Mouse (Mus musculus) stomach, postnatal 0 days (tissue): Measurements from ENCODE around the gene Gnat1. TPM values are rescaled to one million over a fixed set of nuclear protein-coding genes. Genes with fewer than 3 reads are reported as not detected.

Experiments used
- ATAC-seq: fragments of 200-750 bp; cut with Nextera tagmentation; 2 replicates; pipeline ENCODE4 v1.8.0; 2017; ENCODE audit not compliant: low FRiP score, low TSS enrichment
- DNase-seq: peaks from one replicate; pipeline ENCODE4 v3.0.0-alpha.2; 2016; ENCODE audit warnings: low spot score
- H3K27ac ChIP-seq: fragments of 300-500 bp; sonication (generic); replicated peaks from 2 replicates; pipeline ENCODE4 v1.5.1; 2014; ENCODE audit warnings: mild to moderate bottlenecking, control low read depth
- H3K27me3 ChIP-seq: fragments of 300-500 bp; sonication (generic); 2 replicates; pipeline ENCODE4 v1.6.1; 2014; ENCODE audit warnings: low read length; ENCODE audit not compliant: control insufficient read depth, insufficient read depth
- H3K36me3 ChIP-seq: fragments of 300-500 bp; sonication (generic); 2 replicates; pipeline ENCODE4 v1.6.1; 2014; ENCODE audit warnings: low read length, mixed read lengths; ENCODE audit not compliant: control insufficient read depth, insufficient read depth
- H3K4me1 ChIP-seq: fragments of 300-500 bp; sonication (generic); replicated peaks from 2 replicates; pipeline ENCODE4 v1.6.1; 2014; ENCODE audit warnings: antibody characterized with exemption; ENCODE audit not compliant: control insufficient read depth, insufficient read depth
- H3K4me2 ChIP-seq: fragments of 300-500 bp; sonication (generic); replicated peaks from 2 replicates; pipeline ENCODE4 v1.6.1; 2014; ENCODE audit warnings: low read depth, mild to moderate bottlenecking, control low read depth, moderate library complexity
- H3K4me3 ChIP-seq: fragments of 300-500 bp; sonication (generic); 2 replicates; pipeline ENCODE4 v1.5.1; 2014; ENCODE audit warnings: low read depth, low read length, control low read depth
- H3K9ac ChIP-seq: fragments of 300-500 bp; sonication (generic); 2 replicates; pipeline ENCODE4 v1.6.1; 2014; ENCODE audit warnings: mild to moderate bottlenecking, low read length, control low read depth, mixed read lengths
- H3K9me3 ChIP-seq: fragments of 300-500 bp; sonication (generic); 2 replicates; pipeline ENCODE4 v1.6.1; 2016; ENCODE audit warnings: low read length; ENCODE audit not compliant: control insufficient read depth
- CTCF ChIP-seq: IDR thresholded peaks from 2 replicates; pipeline ENCODE4 v1.5.1; 2016; ENCODE audit warnings: antibody characterized with exemption, low read depth, mild to moderate bottlenecking, moderate library complexity
- EP300 ChIP-seq: optimal IDR thresholded peaks from 2 replicates; pipeline ENCODE3; 2016; ENCODE audit warnings: antibody characterized with exemption
- WGBS: fragments of 180-500 bp; shearing (Covaris S2); extraction: QIAGEN DNeasy Blood & Tissue Kit; methylation state at CpG from one replicate; pipeline ENCODE4 v1.1.7; 2014; 5-methylcytosine and 5-hydroxymethylcytosine counted together
- polyA plus RNA-seq: library from polyadenylated mRNA; unstranded; fragments of >200 nt; fragmentation: Nextera tagmentation; extraction: Ambion mirVana; gene quantifications from 2 replicates; pipeline ENCODE4 v1.2.1, GENCODE M21; 2015

The Gnat1 gene
- 2.1 and 2.9 TPM in 2 replicates for polyA plus RNA-seq

GRCm38 (mm10) chr9:107679501-107679900 lies at the start of gene Gnat1:
Gene Gnat1 (minus strand): TSS chr9:107679712.
- H3K4me2 ChIP-seq, result no peak within 1 kb of the TSS
- H3K4me3 ChIP-seq, result no peak within 1 kb of the TSS
- peaks cover 7% of the 10 kb centered on the region; the same call in 1 of the 2 replicates for H3K27me3 ChIP-seq
- TF ChIP-seq EP300 (no peak), CTCF (no peak)
- peak within 1 kb of the TSS; percentile 13; the same call in 1 of the 2 replicates for H3K9ac ChIP-seq
- no peaks in the 10 kb centered on the region for H3K9me3 ChIP-seq
- ATAC-seq (no peak), DNase-seq (no peak)
- H3K36me3 ChIP-seq, result peaks cover 7% of the 10 kb centered on the region; the same call in 1 of the 2 replicates
- H3K27ac ChIP-seq, result no peak within 1 kb of the TSS
- no peaks in the 10 kb centered on the region for H3K4me1 ChIP-seq
- WGBS, result 33% methylated on average over 5 of the region's 5 CpGs

GRCm38 (mm10) chr9:107728919-107729670 lies 49.6 kb upstream of the Gnat1 start:
- H3K9ac ChIP-seq, result no peak overlapping the region
- no peak for TF ChIP-seq EP300
- no peak for TF ChIP-seq CTCF
- ATAC-seq (no peak), DNase-seq (no peak)
- H3K36me3 ChIP-seq, result no peaks in the 10 kb centered on the region
- WGBS, result 69% methylated on average over 6 of the region's 6 CpGs
- H3K4me2 ChIP-seq, result no peak overlapping the region
- no peaks in the 10 kb centered on the region for H3K9me3 ChIP-seq
- H3K27me3 ChIP-seq, result no peaks in the 10 kb centered on the region
- H3K4me3 ChIP-seq, result no peak overlapping the region
- H3K27ac ChIP-seq, result no peak overlapping the region
- no peaks in the 10 kb centered on the region; the same call in 1 of the 2 replicates for H3K4me1 ChIP-seq

GRCm38 (mm10) chr9:107727041-107727440 lies 47.5 kb upstream of the Gnat1 start:
- DNase-seq, result peak; percentile 74
- H3K4me3 ChIP-seq, result no peak overlapping the region
- no peak overlapping the region for H3K9ac ChIP-seq
- H3K4me1 ChIP-seq, result peaks cover 7% of the 10 kb centered on the region; the same call in 1 of the 2 replicates
- H3K27me3 ChIP-seq, result no peaks in the 10 kb centered on the region
- no peak overlapping the region for H3K27ac ChIP-seq
- no peak overlapping the region for H3K4me2 ChIP-seq
- no peaks in the 10 kb centered on the region for H3K9me3 ChIP-seq
- H3K36me3 ChIP-seq, result no peaks in the 10 kb centered on the region
- 42% methylated on average over 3 of the region's 3 CpGs for WGBS
- no peak for TF ChIP-seq CTCF
- no peak for TF ChIP-seq EP300
- ATAC-seq, result peak; percentile 27; the same call in 1 of the 2 replicates

DNA sequence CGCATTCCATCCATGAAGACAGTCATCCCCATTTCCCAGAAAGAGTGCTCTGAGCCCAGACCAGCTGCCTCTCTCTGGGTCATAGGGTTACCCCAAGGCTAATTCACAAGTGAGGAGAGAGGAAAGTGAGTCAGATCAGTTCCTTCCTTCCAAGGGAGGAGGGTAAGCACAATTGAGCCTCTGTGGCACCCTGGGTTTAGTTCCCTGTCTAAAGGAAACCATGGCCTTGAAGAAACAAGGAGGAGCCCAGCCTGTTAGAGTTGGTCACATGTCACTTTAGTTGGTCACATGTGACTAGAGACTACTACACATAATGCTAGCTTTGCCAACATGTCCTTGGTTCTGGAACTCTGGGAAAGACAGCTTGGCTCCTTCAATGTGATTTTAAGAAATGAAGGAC lies 45.3 kb upstream of the Gnat1 start:
- Histone ChIP-seq H3K4me3 (no peak overlapping the region), H3K4me2 (no peak overlapping the region), H3K9me3 (no peaks in the 10 kb centered on the region), H3K27me3 (no peaks in the 10 kb centered on the region), H3K27ac (peak overlapping the region; percentile 41), H3K36me3 (no peaks in the 10 kb centered on the region), H3K9ac (no peak overlapping the region), H3K4me1 (peaks cover 7% of the 10 kb centered on the region; the same call in 1 of the 2 replicates)
- 80% methylated on average over 1 of the region's 1 CpGs for WGBS
- peak; percentile 48 for ATAC-seq
- no peak for TF ChIP-seq EP300
- no peak for TF ChIP-seq CTCF
- no peak for DNase-seq

GRCm38 (mm10) chr9:107723794-107724531 lies 44.5 kb upstream of the Gnat1 start:
- H3K27ac ChIP-seq, result peak overlapping the region; percentile 53; the same call in 1 of the 2 replicates
- no peaks in the 10 kb centered on the region for H3K27me3 ChIP-seq
- DNase-seq, result no peak
- TF ChIP-seq EP300 (no peak), CTCF (no peak)
- ATAC-seq, result peak; percentile 39; the same call in 1 of the 2 replicates
- no peaks in the 10 kb centered on the region for H3K36me3 ChIP-seq
- WGBS, result 9% methylated on average over 10 of the region's 11 CpGs
- peaks cover 7% of the 10 kb centered on the region; the same call in 1 of the 2 replicates for H3K4me1 ChIP-seq
- H3K9me3 ChIP-seq, result no peaks in the 10 kb centered on the region
- H3K4me2 ChIP-seq, result peak overlapping the region; percentile 34
- 0 out of 2 replicates have a peak overlapping the region, but pooled peaks have one; percentile 18 for H3K9ac ChIP-seq
- no peak overlapping the region for H3K4me3 ChIP-seq
